In genomic region chr7:3376831-3377230, GRCm38 (mm10) we compare ENCODE assay signal across 8 mouse cellular contexts. TPM values are rescaled to one million over a fixed set of nuclear protein-coding genes. Genes with fewer than 3 reads are reported as not detected.
A peak's percentile ranks its signal among the peaks of the same experiment; 100 is the strongest.
DNase-seq lines count a peak whose midpoint lies in the region; ATAC-seq and TF ChIP-seq lines count a peak whose summit lies in the region.

No protein-coding gene starts in this region.

- peak; percentile 60 for TF ChIP-seq CTCF in forebrain, postnatal 0 days (IDR thresholded peaks at IDR 0.05; ENCODE audit: low read depth)
- peak; percentile 62 for TF ChIP-seq CTCF in midbrain, postnatal 0 days (IDR thresholded peaks at IDR 0.05)

- no peak for ATAC-seq in forebrain, postnatal 0 days
- no peak for ATAC-seq in forebrain, embryonic 12.5 days (ENCODE audit: low FRiP score)
- no peak for ATAC-seq in midbrain, postnatal 0 days (ENCODE audit: low FRiP score)

- intact Hi-C loops in heart, postnatal 10 days (cut with DNase I): loop anchor here (2.0 kb wide), 1 partner anchor 154 kb away; no protein-coding TSS in a partner anchor

- DNase-seq in forebrain, postnatal 0 days: no peak
- DNase-seq in right cerebral cortex, postnatal 4 days: peak; percentile 72
- no peak for DNase-seq in right cerebral cortex, adult 18-20 months
- peak; percentile 26 for DNase-seq in c-Kit-positive CD71-negative TER-119-negative erythroid progenitor cells, embryonic 14.5 days (ENCODE audit: low read depth)
- peak; percentile 60 to 78 for DNase-seq in heart, postnatal 10 days
- DNase-seq in midbrain, postnatal 0 days (ENCODE audit: low spot score): no peak
- no peak for DNase-seq in frontal cortex, postnatal 10 days (ENCODE audit: low spot score in 2 of 2)

- H3K36me3 ChIP-seq in forebrain, postnatal 0 days (ENCODE audit: insufficient read depth): no peaks in the 10 kb centered on the region
- H3K36me3 ChIP-seq in forebrain, embryonic 12.5 days (replicated peaks): no peaks in the 10 kb centered on the region
- H3K36me3 ChIP-seq in midbrain, postnatal 0 days (ENCODE audit: insufficient read depth, low read length): no peaks in the 10 kb centered on the region

- H3K9ac ChIP-seq in forebrain, postnatal 0 days: no peak overlapping the region
- no peak overlapping the region for H3K9ac ChIP-seq in forebrain, embryonic 12.5 days
- no peak overlapping the region for H3K9ac ChIP-seq in midbrain, postnatal 0 days (replicated peaks; ENCODE audit: low read length, poor library complexity, severe bottlenecking)

- no peak overlapping the region for H3K4me2 ChIP-seq in forebrain, postnatal 0 days (ENCODE audit: low read depth)
- H3K4me2 ChIP-seq in forebrain, embryonic 12.5 days: no peak overlapping the region
- no peak overlapping the region for H3K4me2 ChIP-seq in midbrain, postnatal 0 days (ENCODE audit: low read depth, low read length, poor library complexity, severe bottlenecking)

- no peak overlapping the region for H3K4me3 ChIP-seq in forebrain, postnatal 0 days (ENCODE audit: low read depth, low read length)
- no peak overlapping the region for H3K4me3 ChIP-seq in forebrain, embryonic 12.5 days (replicated peaks)
- H3K4me3 ChIP-seq in midbrain, postnatal 0 days (ENCODE audit: low read depth, low read length): no peak overlapping the region

- no peaks in the 10 kb centered on the region for H3K27me3 ChIP-seq in forebrain, postnatal 0 days (ENCODE audit: insufficient read depth, low read length)
- no peaks in the 10 kb centered on the region for H3K27me3 ChIP-seq in forebrain, embryonic 12.5 days
- no peaks in the 10 kb centered on the region for H3K27me3 ChIP-seq in midbrain, postnatal 0 days (ENCODE audit: insufficient read depth, low read length)

- no peak overlapping the region for H3K27ac ChIP-seq in forebrain, postnatal 0 days (ENCODE audit: low read depth, low read length)
- H3K27ac ChIP-seq in forebrain, embryonic 12.5 days: no peak overlapping the region
- H3K27ac ChIP-seq in midbrain, postnatal 0 days (ENCODE audit: low read depth, low read length): no peak overlapping the region

- no peaks in the 10 kb centered on the region for H3K4me1 ChIP-seq in forebrain, postnatal 0 days (ENCODE audit: insufficient read depth)
- no peaks in the 10 kb centered on the region for H3K4me1 ChIP-seq in forebrain, embryonic 12.5 days
- no peaks in the 10 kb centered on the region for H3K4me1 ChIP-seq in midbrain, postnatal 0 days (ENCODE audit: insufficient read depth, low read length)

- H3K9me3 ChIP-seq in forebrain, postnatal 0 days (ENCODE audit: low read length): no peaks in the 10 kb centered on the region
- H3K9me3 ChIP-seq in forebrain, embryonic 12.5 days: no peaks in the 10 kb centered on the region
- no peaks in the 10 kb centered on the region for H3K9me3 ChIP-seq in midbrain, postnatal 0 days (ENCODE audit: low read length)

- WGBS in forebrain, postnatal 0 days: 54% methylated on average over 4 of the region's 4 CpGs
- 50% methylated on average over 4 of the region's 4 CpGs for WGBS in forebrain, embryonic 12.5 days
- WGBS in midbrain, postnatal 0 days: 53% methylated on average over 4 of the region's 4 CpGs

RNA-seq across cellular contexts. Expression of gene Cacng8, which starts 13.7 kb away (rescaled TPM):
- total RNA-seq in forebrain, postnatal 0 days (2014; rRNA removed): 41.5 and 42.2 TPM in 2 replicates
- polyA plus RNA-seq in forebrain, postnatal 0 days (2015; fragmentation: Nextera tagmentation; extraction: Ambion mirVana): 16.5 and 17.8 TPM in 2 replicates
- polyA plus RNA-seq in forebrain, embryonic 12.5 days (2016; fragmentation: Nextera tagmentation; extraction: Ambion mirVana): 6.3 and 8.2 TPM in 2 replicates
- not detected for total RNA-seq in heart, postnatal 10 days (2021)
- 44.0 and 59.0 TPM in 2 replicates for total RNA-seq in midbrain, postnatal 0 days (2014; rRNA removed)
- 20.8 and 21.4 TPM in 2 replicates for polyA plus RNA-seq in midbrain, postnatal 0 days (2015; fragmentation: Nextera tagmentation; extraction: Ambion mirVana)

RNA-seq across cellular contexts. Expression of gene Cacng7, which starts 44.1 kb away (rescaled TPM):
- 73.4 and 78.9 TPM in 2 replicates for total RNA-seq in forebrain, postnatal 0 days (2014; rRNA removed)
- polyA plus RNA-seq in forebrain, postnatal 0 days (2015; fragmentation: Nextera tagmentation; extraction: Ambion mirVana): 2.3 and 2.5 TPM in 2 replicates
- polyA plus RNA-seq in forebrain, embryonic 12.5 days (2016; fragmentation: Nextera tagmentation; extraction: Ambion mirVana): 3.9 and 4.0 TPM in 2 replicates
- total RNA-seq in heart, postnatal 10 days (2021): 1 to 10 TPM; 7.7 to 9.7 TPM
- total RNA-seq in midbrain, postnatal 0 days (2014; rRNA removed): 78.5 and 115 TPM in 2 replicates
- polyA plus RNA-seq in midbrain, postnatal 0 days (2015; fragmentation: Nextera tagmentation; extraction: Ambion mirVana): 2.9 and 3.7 TPM in 2 replicates

RNA-seq across cellular contexts. Expression of gene Cacng6, which starts 47.2 kb away (rescaled TPM):
- 0.15 and 0.38 TPM in 2 replicates for total RNA-seq in forebrain, postnatal 0 days (2014; rRNA removed)
- 0.35 and 0.43 TPM in 2 replicates for polyA plus RNA-seq in forebrain, postnatal 0 days (2015; fragmentation: Nextera tagmentation; extraction: Ambion mirVana)
- polyA plus RNA-seq in forebrain, embryonic 12.5 days (2016; fragmentation: Nextera tagmentation; extraction: Ambion mirVana): 0.10 and 0.22 TPM in 2 replicates
- 1 to 10 TPM; 1.9 to 2.0 TPM for total RNA-seq in heart, postnatal 10 days (2021)
- total RNA-seq in midbrain, postnatal 0 days (2014; rRNA removed): not detected in 2 replicates
- 0.20 TPM in 1 of 2 replicates, not detected in the other for polyA plus RNA-seq in midbrain, postnatal 0 days (2015; fragmentation: Nextera tagmentation; extraction: Ambion mirVana)

Comparison
In these comparisons a context has a peak if more than half of its experiments do, and no peak if none do; other contexts are left out.
1. DNase-seq: peak in right cerebral cortex, postnatal 4 days (single experiment), c-Kit-positive CD71-negative TER-119-negative erythroid progenitor cells, embryonic 14.5 days (single experiment) and heart, postnatal 10 days (2 of 2); none in forebrain, postnatal 0 days (single experiment), right cerebral cortex, adult 18-20 months (single experiment), midbrain, postnatal 0 days (single experiment) and frontal cortex, postnatal 10 days (0 of 2).
2. RNA of gene Cacng8, which starts 13.7 kb away (total RNA-seq): 44.0 to 59.0 TPM in midbrain, postnatal 0 days and 41.5 to 42.2 TPM in forebrain, postnatal 0 days; not detected in heart, postnatal 10 days; every median in the first group is over 10 times any median in the second.